Mouse (Mus musculus): ENCODE results near the gene Fndc8.

The Fndc8 gene

DNA sequence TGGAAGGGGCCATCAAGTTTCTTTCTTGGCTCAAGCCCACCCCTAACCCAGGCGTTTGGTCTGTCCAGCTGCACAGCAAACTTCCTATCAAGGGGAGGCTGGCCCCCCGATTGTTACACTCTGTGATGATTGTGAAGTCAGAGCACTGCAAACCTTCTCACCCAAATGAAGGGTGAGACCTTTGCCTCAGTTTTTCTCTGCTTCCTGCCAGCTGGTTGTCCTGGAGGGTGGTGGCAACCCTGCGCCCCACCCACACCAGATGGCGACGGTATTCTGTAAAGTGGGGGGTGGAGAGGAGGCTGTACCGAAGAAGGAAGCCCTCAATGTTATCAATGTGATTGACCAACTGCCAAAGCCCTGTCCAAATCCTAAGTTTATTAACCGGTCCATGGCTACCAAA is at the start of gene Fndc8:
TSS of gene Fndc8 (plus strand) at position 189 of the 400 bp plus-strand sequence.
- no peak for DNase-seq (ENCODE audit: low read depth, low spot score)

DNA sequence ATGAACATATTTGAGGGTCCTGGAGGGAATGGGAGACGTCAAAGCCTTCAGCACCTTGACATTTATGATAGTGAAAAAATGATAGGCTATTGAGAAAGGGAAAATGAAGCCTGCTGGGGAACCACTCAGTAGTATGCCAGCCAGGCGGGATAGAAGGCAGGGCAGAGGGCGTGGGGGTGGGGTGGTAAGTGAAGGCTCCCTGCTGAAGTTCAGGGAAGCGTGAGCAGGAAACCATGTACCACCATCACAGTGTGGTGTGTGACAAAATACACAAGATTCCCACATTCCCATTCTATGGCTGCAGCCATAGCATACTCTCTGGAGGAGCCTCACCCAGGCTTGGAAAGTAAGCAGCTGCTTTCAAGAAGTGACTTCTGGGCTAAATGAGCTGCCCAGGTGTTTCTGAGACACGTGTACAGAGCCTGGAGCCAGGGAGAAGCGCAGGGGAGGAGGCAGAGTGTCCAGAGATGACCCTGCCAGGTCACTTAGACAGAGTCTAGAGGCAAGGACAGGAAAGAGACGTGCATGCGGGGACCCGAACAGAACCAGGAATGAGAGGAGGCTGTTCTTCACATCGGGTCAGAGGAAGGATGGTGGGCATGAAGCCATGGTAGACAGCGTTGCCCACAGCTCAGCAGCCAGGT is 47.0 kb upstream of the Fndc8 start:
- no peak for DNase-seq (ENCODE audit: low read depth, low spot score)

DNA sequence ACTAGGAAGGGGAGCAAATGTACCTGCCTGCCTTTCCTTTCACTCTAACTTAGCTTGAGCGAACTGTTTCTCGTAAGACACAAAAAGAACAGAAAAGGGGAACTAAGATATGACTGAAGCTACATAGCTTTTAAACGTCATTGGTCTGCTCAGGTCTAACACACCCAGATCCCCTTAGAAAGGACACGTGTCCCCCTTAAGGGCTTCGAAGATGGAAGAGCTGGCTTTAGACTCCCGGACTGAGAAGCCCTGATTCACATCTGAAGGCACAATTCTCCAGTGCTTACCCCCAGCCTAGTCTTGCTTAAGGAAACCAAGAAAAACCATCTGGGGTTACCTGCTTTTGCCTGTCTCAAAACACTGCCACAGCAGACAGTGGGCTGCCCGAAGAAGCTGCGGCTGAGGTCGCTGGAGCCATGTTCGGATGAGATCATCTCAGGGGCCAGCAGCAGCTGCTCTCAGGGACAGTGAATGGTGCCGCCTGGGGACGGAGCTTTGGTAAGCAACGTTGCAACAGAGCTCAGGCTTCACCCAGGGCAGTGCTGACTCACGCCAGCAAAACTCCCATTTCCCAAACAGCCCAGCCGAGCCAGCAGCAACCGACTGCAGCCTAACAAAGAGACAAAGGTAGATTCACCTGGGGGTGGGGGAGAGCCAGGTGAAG is 46.4 kb upstream of the Fndc8 start:
- DNase-seq (ENCODE audit: low read depth, low spot score) = no peak

DNA sequence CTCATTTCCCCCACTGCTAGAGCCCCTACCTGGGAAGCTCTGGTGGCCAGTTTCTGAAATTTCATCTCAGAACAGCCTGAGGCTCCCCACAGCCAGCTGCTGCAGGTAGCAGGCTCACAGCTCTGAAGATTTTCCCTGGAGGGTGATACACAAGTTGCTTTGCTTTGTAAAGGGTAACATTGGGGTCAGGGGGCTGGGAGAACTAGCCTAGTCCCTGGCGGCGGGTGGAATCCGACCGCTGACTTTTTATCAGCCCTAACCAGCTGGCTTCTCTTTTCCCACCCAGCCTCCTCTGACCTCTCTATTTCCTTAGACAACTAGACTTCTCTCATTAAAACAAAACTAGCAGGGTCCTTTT is 45.9 kb upstream of the Fndc8 start:
- DNase-seq (ENCODE audit: low read depth, low spot score) = no peak

DNA sequence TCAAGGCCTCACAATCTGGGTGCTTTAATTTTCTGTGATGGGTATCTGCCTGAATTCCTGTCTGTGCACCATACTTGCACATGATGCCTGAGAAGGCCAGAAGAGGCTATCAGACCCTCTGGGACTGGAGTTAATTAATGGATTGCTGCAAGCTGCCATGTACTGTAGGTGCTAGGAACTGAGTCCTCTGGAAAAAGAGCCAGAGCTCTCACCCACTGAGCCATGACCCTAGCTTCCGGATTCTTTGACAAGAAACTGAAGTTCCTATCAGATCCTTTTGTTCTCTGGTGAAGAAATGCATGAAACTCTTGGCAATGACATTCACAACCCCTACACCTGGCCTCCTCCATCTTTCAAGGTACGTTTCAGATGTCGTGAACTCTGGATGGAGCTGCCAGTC is 45.0 kb upstream of the Fndc8 start:
- no peak for DNase-seq (ENCODE audit: low read depth, low spot score)

DNA sequence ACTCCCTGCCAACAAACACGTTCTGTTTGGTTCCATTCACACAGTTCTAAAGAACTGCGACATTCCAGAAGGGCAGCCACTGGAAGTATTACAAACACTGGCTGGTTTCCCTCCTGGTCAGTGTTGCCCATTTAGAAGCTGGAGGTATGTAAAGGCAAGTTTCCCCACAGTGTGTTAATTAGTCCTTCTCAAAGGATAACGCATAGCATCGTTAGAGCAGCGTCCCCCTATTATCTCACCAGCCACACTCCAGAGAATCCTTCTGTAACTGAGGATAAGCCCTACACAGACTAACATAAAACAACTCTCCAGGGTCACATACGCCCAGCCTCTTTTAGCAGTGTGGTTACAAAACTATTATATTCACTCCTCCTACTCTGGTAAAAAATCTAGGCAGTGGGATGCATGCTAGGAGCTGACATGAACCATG is 44.3 kb upstream of the Fndc8 start:
- no peak for DNase-seq (ENCODE audit: low read depth, low spot score)

DNA sequence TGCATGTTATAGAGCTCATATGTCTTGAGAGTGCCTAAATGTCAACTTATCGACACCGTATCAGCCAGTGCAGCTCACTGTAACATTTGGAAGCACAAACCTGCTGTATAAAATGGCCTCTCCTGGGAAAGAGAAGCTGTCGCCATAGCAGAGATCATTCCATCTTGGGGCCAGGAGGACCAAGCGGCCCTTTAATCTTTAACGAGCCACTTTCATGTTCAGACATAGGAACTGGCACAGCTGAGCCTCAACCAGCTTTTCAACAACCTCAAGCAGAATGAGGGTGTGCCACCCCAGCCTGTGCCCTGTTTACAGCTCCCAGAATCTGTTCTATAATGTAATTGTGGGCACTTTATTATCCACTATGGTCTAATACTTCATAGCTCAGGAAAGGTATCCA is 41.7 kb upstream of the Fndc8 start:
- DNase-seq (ENCODE audit: low read depth, low spot score) = no peak

DNA sequence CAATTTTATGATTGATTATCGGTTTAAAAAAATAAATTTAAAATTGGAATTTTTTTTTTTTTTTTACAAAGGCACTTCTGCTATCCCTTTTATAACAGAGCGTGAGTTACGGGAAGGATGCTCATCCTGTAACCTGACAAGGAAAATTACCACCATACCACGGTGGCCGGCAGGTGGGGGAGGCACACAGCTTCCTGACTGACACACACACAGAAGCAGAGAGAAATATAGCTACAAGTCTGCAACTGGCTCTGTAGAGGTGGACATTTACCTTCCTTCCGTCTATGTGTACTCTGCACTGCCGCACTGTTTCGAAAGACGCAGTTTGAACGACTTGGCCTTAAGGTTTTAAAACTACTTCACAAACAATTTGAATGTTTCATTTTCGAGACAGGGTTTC is 39.8 kb upstream of the Fndc8 start:
- no peak for DNase-seq (ENCODE audit: low read depth, low spot score)

DNA sequence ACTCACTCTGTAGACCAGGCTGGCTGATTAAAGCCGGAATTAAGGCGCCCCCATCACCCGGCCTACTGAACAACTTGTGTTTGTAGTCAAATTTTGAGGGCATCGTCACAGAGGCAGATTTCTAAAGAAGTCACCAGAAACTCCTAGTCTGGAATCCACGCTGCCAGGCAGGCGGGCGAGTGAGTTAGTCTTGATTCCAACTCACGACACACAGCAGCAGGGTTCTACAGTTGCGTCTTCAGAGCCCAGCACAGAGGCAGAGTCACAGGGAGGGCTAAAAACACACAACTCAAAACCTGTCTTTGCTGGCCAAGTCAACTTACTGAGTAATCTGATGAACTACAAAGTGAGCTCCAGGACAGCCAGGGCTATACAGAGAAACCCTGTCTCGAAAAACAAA is 39.4 kb upstream of the Fndc8 start:
- DNase-seq (ENCODE audit: low read depth, low spot score) = no peak

DNA sequence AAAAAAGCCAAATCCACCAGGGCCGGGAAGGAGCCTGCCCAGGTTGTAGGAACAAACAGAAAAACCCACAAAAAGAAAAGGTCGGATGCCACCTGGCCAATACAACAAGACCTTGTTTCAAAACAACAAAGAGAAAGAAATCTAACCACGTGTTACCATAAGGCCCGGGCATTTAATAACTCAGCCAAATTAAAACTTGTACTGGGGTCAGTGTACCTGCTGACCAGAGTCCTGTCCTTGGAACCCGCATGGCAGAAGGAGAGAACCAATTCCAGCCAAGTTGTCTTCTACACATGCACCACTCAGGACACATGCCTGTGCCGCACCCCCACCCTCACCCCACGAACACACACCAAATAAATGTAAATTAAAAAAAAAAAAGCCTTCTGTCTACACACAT is 39.0 kb upstream of the Fndc8 start:
- DNase-seq (ENCODE audit: low read depth, low spot score) = no peak

DNA sequence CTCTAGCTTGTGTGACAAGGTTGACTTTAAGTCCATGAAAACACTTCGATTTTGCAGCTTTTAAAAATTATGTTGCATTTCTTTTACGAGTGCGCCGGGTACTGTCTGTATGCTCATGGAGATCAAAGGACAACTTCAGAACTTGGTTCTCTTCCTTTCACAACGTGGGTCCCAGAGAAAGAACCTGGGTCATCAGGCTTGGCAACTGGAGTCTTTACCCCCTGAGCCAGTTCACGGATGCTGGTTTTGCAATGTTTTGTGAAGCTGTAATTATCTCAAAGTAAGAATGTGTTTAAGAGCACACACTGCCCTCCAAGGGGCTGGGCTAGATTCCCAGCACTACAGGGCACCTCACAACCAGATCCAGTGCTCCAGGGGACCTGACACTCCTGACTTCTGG is 37.8 kb upstream of the Fndc8 start:
- DNase-seq (ENCODE audit: low read depth, low spot score) = no peak

DNA sequence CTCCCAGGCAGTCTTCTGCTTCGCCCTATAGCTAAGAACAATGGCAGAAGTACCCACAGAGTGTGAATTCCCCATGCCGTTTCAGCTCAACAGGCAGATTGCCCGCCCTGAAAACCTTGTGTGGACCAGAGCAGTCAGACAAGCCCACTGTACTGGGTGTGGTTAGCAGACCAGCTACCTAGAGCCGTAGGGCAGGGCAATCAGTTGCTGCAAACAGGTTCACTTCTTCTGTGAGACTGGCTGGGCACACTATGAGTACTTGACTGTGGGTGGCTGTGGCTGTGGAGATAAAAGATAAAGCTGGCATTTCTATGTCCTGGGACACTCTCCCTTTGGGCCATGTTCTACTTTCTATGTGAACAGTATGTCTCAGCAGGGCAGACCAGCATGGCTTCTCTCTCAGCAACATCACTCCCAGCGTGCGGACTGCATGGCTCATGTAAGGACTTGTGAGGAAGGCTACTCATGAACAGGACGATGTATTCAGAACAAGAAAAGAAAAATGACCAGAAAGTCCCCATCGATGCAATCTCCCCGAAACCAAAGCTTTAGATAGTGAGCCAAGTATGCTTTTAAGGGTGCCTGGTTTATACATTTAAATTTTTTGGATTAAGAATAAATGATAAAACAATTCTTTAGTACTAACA is 36.5 kb upstream of the Fndc8 start:
- no peak for DNase-seq (ENCODE audit: low read depth, low spot score)

DNA sequence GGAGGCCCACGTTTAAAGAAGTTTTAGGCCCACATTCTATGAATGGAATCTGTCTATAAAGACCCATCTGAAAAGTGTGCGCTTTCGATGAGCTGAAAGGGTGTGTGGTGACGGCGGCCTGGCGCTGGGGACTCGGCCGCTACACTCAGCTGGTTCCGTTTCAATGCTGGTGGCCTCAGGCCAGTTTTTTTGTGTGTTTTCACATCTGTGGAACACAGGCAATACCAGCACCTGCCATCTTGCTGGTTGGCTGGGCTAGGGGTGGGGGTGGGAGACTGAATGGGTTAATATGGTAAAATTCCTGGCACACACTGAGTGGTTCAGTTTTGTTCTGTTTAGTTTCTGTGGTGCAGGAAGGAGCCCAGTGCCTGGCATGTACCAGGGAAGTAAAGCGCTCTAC is 35.9 kb upstream of the Fndc8 start:
- DNase-seq (ENCODE audit: low read depth, low spot score) = no peak

DNA sequence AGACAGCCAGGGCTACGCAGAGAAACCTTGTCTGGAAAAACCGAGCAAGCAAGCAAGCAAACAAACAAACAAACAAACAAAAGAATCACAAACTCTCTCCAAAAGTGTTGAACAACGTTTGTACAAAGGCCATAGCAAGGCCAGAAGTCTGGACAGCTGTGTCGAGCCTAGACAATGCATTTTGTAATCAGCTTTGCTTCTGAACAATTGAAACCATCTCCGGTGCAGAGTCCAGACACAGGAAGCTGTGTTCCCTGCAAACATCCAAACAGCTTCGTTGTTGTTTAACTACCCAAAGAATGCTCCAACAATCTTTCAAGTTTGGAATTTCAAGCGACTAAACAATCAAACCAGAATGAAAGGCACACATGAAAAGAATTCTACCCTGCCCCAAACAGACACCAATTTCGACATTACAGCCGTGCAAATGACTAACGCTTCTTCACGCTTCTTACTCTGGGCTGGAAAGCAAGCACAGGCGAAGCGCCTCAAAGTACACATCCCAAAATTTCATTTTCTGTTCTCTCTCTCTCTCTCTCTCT is 34.5 kb upstream of the Fndc8 start:
- DNase-seq (ENCODE audit: low read depth, low spot score) = no peak

DNA sequence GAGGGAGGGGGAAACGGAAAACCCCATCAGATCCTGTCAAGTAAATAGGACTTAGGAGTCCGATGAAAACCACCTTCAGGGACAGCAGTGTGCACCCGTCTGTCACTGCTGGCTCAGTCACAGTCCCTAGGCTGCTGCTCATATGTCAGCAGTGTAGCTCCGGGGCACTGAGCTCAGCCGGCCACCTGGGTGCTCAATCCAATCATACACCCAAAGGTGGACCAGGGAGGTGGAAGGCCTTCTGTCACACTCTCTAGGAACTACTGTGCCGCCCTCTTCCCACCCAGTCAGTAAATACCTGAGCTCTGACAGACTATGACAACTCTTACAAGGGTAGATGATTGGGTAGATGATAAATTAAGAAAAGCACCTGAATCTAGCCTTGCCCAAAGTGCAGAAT is 31.2 kb upstream of the Fndc8 start:
- DNase-seq (ENCODE audit: low read depth, low spot score) = no peak

DNA sequence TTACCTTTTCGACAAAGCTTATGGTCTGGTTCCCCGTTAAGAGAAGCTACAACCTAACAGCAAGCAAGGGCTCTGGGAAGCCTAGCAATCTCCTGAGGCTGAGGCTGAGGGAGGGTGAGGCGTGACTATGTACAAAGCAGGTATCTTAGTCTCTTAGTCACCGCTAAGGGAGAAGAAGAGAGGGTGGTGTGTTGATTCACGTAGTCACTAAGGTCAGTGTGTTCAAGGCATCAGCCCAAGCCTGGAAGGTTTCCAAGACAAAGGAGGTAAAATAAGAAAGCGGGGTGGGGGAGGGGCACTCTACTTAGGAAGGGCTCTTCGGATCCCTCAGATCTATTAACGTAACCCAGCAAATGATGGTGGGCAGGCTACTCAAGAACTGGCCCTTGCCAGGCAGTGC is 30.4 kb upstream of the Fndc8 start:
- no peak for DNase-seq (ENCODE audit: low read depth, low spot score)

DNA sequence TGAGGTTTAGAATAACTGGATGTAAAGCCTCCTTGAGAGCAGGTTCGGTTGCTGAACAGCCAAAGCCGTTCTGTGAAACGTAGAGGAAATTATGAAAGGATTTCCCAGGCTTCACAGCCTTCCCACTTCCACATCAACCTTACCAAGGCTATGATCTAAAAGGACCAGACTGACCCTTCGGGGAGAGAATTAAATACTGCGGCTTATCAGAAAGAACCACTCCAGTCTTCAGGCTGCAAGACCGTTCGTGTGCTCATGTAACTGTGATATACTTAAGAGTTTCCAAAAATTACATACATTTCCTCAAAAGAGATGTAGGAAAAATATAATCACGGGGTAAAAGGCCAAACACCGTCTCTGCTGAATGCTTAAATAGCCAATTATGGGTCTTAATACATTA is 29.3 kb upstream of the Fndc8 start:
- DNase-seq (ENCODE audit: low read depth, low spot score) = no peak

DNA sequence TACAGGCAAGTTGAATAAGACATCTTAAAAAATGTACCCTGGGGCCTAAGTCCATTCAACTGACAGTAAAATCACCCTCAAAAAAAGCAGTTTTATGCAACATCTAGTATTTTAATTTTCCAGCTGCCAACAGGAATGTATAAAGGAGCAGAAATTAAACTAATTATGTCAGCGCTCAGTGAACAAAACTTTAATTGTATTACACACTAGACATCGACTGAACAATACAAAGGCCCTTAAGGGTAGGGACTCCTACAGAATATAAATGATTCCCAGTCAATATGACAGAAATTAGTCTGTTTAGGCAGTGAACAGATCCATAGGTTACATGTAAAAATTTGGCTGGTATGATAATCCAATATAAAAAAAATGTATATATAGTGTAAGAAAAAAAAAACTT is 28.9 kb upstream of the Fndc8 start:
- DNase-seq (ENCODE audit: low read depth, low spot score) = no peak

DNA sequence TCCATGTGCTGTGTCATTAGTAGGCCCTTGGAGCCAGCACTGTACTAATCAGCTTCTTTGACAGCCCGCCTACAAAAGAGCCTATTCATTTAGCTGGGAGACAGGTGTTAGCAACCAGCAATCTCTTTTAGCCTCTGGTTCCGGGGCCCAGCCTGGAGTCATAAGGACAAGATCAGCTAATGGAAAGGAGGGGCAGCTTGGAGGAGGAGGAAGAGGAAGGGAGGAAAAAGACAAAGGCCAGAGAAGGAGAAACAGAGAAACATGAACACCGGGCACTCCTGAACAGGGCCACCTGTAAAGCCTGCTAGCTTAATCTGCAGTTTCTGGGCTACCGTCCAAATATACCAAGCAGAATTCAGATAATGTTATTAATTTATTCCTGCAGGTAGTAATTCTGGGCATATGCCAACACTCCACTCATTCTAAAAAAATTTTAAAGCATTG is 28.4 kb upstream of the Fndc8 start:
- no peak for DNase-seq (ENCODE audit: low read depth, low spot score)

DNA sequence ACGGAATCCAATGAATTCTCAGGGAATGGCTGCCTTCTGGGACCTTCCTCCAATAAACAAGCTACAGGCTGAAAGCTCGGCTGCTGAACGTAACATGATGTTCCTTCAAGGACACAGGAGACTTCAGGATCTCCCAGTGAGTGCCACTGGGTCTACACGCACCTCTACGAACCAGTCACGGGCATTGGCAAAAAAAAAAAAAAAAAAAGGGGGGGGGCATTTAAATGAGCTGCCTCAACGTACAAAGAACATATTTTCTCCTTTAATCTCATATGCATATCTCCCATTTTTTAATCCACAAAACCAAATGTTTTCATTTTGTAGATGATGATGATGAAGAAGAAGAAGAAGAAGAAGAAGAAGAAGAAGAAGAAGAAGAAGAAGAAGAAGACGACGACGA is 26.0 kb upstream of the Fndc8 start:
- no peak for DNase-seq (ENCODE audit: low read depth, low spot score)

DNA sequence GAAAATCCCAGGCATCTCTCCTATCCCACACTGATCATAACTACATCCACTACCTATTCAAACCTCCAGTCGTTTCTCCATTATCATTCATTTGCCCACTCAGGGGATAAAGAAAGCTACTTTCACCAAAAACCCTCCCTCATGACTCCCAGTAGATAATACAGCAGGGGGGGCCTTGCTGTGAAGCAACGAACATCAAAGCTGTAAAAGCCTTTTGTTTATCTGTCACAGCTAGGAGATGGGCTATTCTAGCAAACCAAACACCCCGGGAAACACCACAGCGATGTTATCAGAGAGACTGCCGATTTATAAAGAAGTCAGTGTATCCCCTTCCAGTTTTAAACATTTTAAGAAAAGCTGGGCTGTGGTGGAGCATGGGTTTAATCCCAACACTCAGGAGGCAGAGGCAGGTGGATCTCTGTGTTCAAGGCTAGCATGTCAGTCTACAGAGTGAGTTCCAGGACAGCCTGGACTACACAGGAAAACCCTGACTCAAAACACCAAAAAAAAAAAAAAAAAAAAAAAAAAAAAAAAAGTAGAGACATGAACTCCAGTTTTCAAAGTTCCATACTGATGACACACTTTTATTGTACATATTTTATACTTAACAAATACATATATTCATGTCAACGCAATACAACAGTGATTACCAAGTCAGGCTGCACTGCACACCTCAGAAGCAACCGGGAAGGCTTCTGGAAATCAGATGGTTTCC is 24.9 kb upstream of the Fndc8 start:
- no peak for DNase-seq (ENCODE audit: low read depth, low spot score)

DNA sequence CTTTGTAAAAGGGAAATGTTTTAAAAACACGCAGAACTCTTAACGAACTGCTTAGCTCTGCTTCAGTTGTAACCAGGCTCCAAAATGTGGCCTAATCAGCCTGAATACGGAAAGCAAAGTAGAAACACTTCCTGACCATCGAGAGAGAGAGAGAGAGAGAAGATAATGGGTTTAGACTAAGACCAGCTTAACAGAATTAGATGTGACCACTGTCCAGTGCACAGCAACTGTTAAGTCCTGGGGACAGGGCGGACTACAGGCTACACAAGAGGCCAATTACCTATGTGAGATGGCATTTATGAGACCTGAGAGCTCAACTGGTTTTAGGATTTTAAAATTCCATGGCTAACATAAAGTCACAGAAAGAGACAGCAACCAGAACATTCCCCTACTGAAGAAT is 24.0 kb upstream of the Fndc8 start:
- DNase-seq (ENCODE audit: low read depth, low spot score) = no peak

Measured in forelimb bud, embryonic 11.5 days (tissue).